Mouse (Mus musculus): ENCODE measurements at regions not wholly inside any gene's neighbourhood (a gene's known extent, or its start where the extent isn't known, plus 50 kb on each side); places are given as distances from the start of the nearest gene placed in this dataset.

- TF ChIP-seq GATA1 (IDR thresholded peaks at IDR 0.05; ENCODE audit: borderline replicate concordance, low read length) (no peak), FLI1 (IDR thresholded peaks at IDR 0.05; ENCODE audit: low read length) (no peak)
Measured at GRCm38 (mm10) chr5:85609104-85609503, 456.3 kb downstream of the Cenpc1 start.

All from megakaryocyte, embryonic 14.5 days (primary cell).